Mouse (Mus musculus): ENCODE measurements around the gene Gm12695. TPM values are rescaled to one million over a fixed set of nuclear protein-coding genes. Genes with fewer than 3 reads are reported as not detected.

Gene Gm12695
- not detected in 2 replicates for polyA plus RNA-seq (2015; fragmentation: Nextera tagmentation; extraction: Ambion mirVana)

DNA sequence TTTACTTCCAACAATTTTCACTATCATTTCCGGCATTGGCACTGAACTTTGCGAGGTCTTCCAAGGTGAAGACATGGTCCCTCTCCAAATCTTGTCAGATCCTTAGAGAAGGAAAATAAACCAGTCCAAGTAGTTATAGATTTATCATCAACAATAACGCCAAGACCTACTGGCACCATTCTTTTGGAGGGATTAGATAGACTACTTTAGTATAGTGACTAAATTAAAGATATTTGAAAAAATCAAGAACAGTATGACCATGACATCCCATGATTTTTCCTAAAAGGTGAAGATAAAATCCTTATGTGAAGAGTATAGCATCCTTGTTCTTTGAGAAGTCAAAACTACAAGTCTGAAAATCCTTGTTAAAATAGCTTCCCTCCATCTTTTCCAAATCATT, at the start of gene Gm12695:
Gm12695 (minus strand) TSS at position 101 of the 400 bp plus-strand sequence.
- WGBS (ENCODE audit: insufficient replicate concordance): 74% methylated on average over 3 of the region's 3 CpGs
- Histone ChIP-seq H3K27ac (replicated peaks) (no peak within 1 kb of the TSS), H3K27me3 (no peaks in the 10 kb centered on the region), H3K9ac (no peak within 1 kb of the TSS), H3K4me2 (no peak within 1 kb of the TSS), H3K4me1 (replicated peaks) (no peaks in the 10 kb centered on the region), H3K36me3 (replicated peaks) (no peaks in the 10 kb centered on the region), H3K9me3 (replicated peaks) (no peaks in the 10 kb centered on the region), H3K4me3 (replicated peaks) (no peak within 1 kb of the TSS)
- ATAC-seq (ENCODE audit: insufficient read depth): no peak

DNA sequence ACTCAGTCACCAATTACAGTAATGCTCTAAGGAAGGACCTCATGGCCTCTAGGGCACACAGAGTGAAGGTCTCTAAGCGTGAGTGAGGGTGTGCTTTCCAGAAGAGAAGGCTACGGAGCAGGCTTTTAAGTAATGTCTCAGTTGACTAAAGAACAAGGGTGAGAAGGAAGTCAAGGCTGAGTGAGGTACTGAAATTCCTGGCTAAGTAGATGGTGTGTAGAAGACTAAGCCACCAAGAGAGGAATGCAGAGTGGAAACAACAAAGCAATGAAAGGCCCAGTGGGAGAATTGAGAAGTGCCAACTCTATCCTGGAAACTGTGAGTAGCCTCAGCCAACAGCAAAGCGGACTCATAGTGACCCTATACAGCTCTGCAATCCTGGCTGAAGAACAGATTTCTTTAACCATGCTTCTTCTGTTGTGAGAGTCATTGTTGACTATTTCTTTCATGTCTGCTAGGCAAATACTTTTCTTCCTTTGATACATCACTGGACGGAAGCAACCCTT, 40.6 kb upstream of the Gm12695 start:
- Histone ChIP-seq H3K9ac (no peak overlapping the region), H3K27me3 (no peaks in the 10 kb centered on the region), H3K9me3 (replicated peaks) (no peaks in the 10 kb centered on the region), H3K27ac (replicated peaks) (no peak overlapping the region), H3K36me3 (replicated peaks) (no peaks in the 10 kb centered on the region), H3K4me2 (no peak overlapping the region), H3K4me3 (replicated peaks) (no peak overlapping the region), H3K4me1 (replicated peaks) (no peaks in the 10 kb centered on the region)
- no peak for ATAC-seq (ENCODE audit: insufficient read depth)
- WGBS (ENCODE audit: insufficient replicate concordance): 60% methylated on average over 4 of the region's 4 CpGs

DNA sequence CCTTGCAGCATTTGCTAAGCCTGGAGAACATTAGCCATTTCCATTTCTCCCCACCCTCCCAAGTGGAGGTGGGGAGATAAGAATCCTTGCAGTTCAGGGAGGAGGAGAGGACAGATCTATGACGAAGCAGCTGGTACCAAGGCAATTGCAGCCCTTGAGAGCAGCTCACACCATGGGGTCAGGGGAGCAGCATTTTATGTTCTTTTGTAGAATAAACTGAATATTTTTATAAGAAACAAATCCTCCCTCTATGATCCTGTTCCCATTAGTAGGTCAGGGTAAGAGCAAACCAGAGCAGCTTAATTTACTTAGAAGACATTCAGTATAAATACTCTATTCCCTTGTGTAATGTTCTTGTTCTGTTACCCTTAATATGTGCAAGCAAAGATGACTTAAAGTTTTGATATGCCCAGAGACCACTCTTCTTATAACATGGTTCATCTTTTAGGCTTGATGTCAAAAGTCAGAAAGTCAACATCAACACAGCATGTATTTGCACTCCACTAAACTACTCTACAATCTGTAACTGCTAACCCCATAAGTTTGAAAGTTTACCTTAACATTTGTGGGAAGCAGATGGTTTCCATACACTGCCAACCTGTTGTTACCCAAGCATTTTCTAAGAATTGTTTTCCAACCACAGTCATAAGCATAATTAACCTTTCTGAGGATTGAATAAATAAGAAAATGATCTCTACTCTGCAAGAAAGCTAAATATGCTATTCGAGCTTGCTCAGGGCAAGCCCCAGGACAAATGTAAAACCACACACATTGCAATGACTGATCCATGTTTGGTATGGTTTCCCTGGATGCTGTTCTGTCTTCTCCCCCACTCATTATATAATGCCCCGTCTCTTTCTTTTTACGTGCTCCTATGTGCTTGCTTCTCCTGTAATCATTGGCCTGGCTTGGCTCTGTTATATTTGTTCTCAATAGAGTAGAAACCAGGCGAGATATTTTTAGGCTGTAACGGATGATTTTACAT, 22.1 kb upstream of the Gm12695 start:
- Histone ChIP-seq H3K4me1 (replicated peaks) (no peaks in the 10 kb centered on the region), H3K4me3 (replicated peaks) (no peak overlapping the region), H3K4me2 (no peak overlapping the region), H3K27me3 (no peaks in the 10 kb centered on the region), H3K36me3 (replicated peaks) (no peaks in the 10 kb centered on the region), H3K9me3 (replicated peaks) (no peaks in the 10 kb centered on the region), H3K9ac (no peak overlapping the region), H3K27ac (replicated peaks) (no peak overlapping the region)
- ATAC-seq (ENCODE audit: insufficient read depth): no peak
- WGBS (ENCODE audit: insufficient replicate concordance): 49% methylated on average over 6 of the region's 6 CpGs

DNA sequence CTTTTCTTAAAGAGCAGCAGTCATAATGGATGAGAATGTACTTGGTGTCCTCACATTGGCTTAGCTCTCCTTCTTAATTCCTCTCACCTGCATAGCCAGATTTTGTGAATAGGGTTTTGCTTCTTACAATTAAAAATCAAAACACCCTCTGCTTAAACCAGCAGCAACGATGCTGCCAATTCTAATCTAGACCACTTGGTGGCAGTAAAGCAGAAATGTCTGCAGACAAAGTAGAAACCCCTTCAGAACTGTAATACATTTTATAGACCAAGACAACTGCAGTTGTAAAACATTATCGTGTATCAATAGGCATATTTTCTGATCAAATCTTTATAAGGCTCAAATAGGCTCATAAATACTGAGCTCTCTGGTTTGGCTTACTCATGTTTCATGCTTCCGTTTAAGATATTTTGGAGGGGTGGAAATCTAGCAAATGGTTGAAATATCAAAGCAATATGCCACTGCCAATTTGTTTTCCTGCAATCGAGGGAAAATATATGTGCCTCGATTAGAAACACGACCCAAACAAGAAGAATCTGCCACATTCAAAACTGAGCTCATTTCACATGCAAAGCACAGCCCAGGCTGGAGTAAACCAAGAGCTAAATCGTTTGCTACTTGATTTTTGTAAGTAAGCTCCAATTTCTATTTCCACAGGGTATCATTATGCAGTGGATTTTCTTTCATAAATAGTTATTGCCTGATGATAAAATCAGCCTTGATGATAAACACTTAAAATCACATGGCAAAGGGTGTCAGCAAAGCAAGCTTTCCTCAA, 14.6 kb upstream of the Gm12695 start:
- no peaks in the 10 kb centered on the region for H3K9me3 ChIP-seq (replicated peaks)
- no peaks in the 10 kb centered on the region for H3K4me1 ChIP-seq (replicated peaks)
- H3K27me3 ChIP-seq: no peaks in the 10 kb centered on the region
- H3K9ac ChIP-seq: no peak overlapping the region
- no peak overlapping the region for H3K27ac ChIP-seq (replicated peaks)
- 34% methylated on average over 7 of the region's 7 CpGs for WGBS (ENCODE audit: insufficient replicate concordance)
- H3K36me3 ChIP-seq (replicated peaks): no peaks in the 10 kb centered on the region
- no peak overlapping the region for H3K4me2 ChIP-seq
- no peak for ATAC-seq (ENCODE audit: insufficient read depth)
- no peak overlapping the region for H3K4me3 ChIP-seq (replicated peaks)

DNA sequence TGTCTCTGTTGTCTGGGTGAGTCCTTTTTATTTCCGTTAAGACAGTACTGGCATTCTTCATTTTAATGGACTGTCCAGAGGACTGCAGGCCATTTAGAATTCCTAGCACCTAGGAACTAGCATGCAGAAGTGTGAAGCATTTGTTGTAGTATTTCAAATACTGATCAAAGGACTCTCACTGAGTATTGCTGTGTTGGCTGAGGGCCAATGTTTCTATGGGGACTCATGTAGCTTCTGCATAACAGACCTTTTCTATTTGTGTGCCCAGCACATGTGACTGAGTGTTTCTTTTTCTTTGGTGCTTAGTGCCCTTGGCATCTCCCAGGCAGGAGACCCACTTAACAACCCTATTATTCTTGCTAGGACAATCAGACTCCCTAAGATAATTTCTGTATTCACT, 12.6 kb upstream of the Gm12695 start:
- Histone ChIP-seq H3K27ac (replicated peaks) (no peak overlapping the region), H3K4me1 (replicated peaks) (no peaks in the 10 kb centered on the region), H3K9ac (no peak overlapping the region), H3K27me3 (no peaks in the 10 kb centered on the region), H3K36me3 (replicated peaks) (no peaks in the 10 kb centered on the region), H3K4me3 (replicated peaks) (no peak overlapping the region), H3K4me2 (no peak overlapping the region), H3K9me3 (replicated peaks) (no peaks in the 10 kb centered on the region)
- WGBS (ENCODE audit: insufficient replicate concordance): 68% methylated on average over 1 of the region's 1 CpGs
- ATAC-seq (ENCODE audit: insufficient read depth): no peak

DNA sequence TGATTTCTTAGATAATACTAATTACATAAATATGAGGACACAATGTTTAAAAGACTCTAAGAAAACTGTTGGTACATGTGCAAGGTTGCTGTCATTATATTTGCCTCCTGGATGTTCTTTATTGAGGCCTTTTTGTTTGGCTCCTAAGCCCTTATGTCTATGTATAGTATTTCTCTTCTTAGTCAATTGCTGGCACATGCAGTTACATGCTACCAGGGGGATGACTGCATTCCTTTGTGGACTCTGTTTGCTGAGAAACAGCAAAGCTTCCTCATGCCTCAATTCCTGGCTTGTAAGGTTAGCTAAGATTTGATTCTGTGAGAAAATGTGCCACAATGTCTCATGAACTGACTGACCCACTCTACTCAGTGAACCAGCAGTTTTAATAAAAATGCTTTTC, 6.3 kb upstream of the Gm12695 start:
- no peak overlapping the region for H3K27ac ChIP-seq (replicated peaks)
- no peaks in the 10 kb centered on the region for H3K9me3 ChIP-seq (replicated peaks)
- no peaks in the 10 kb centered on the region for H3K4me1 ChIP-seq (replicated peaks)
- no peaks in the 10 kb centered on the region for H3K27me3 ChIP-seq
- no peak overlapping the region for H3K4me2 ChIP-seq
- ATAC-seq (ENCODE audit: insufficient read depth): no peak
- H3K4me3 ChIP-seq (replicated peaks): no peak overlapping the region
- H3K9ac ChIP-seq: no peak overlapping the region
- no peaks in the 10 kb centered on the region for H3K36me3 ChIP-seq (replicated peaks)

DNA sequence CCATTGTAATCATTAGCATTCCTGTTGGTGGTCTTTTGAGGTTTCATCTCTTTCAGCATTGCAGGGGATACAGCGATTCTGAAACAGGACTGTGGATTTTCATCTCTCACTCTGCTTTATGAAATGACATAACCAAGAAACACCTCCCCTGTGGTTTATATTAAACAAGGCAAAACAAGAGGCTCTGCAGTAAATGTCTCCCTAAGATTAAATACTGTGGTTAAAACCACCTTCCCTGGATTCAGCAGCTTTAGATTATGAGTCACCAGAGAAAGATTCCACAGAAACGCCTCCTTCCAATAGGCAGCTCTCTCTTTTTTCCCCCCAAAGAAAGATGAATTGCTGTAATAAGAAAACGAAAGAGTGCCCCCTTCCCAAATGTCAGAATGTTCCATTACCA, 4.9 kb upstream of the Gm12695 start:
- no peak overlapping the region for H3K4me3 ChIP-seq (replicated peaks)
- H3K9me3 ChIP-seq (replicated peaks): no peaks in the 10 kb centered on the region
- H3K27me3 ChIP-seq: no peaks in the 10 kb centered on the region
- H3K4me1 ChIP-seq (replicated peaks): no peaks in the 10 kb centered on the region
- H3K36me3 ChIP-seq (replicated peaks): no peaks in the 10 kb centered on the region
- H3K4me2 ChIP-seq: no peak overlapping the region
- H3K27ac ChIP-seq (replicated peaks): no peak overlapping the region
- no peak for ATAC-seq (ENCODE audit: insufficient read depth)
- 35% methylated on average over 3 of the region's 3 CpGs for WGBS (ENCODE audit: insufficient replicate concordance)
- H3K9ac ChIP-seq: no peak overlapping the region

DNA sequence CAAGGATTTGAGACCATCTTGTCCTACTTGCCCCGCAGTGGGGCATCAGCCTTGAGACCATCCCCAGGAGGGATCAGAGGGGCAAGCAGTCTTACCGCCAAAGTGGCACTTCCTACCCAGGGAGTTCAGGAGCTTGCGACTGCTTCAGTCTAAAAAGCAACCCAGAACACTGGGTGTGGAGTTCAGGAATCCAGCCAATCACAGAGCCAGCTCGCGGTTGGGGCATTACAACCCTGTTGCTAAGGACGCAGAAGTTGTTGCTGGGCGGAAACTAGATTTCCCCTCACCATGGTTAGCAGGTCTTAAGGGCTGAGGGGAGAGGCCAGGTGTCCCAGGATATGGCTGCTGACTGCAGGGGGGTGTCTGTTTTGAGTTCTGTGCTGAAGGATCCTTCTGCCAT, 1.6 kb upstream of the Gm12695 start:
- ATAC-seq (ENCODE audit: insufficient read depth): no peak
- Histone ChIP-seq H3K27ac (replicated peaks) (no peak overlapping the region), H3K4me2 (no peak overlapping the region), H3K36me3 (replicated peaks) (no peaks in the 10 kb centered on the region), H3K27me3 (no peaks in the 10 kb centered on the region), H3K9me3 (replicated peaks) (no peaks in the 10 kb centered on the region), H3K4me1 (replicated peaks) (no peaks in the 10 kb centered on the region), H3K9ac (no peak overlapping the region), H3K4me3 (replicated peaks) (no peak overlapping the region)
- WGBS (ENCODE audit: insufficient replicate concordance): 13% methylated on average over 7 of the region's 7 CpGs

DNA sequence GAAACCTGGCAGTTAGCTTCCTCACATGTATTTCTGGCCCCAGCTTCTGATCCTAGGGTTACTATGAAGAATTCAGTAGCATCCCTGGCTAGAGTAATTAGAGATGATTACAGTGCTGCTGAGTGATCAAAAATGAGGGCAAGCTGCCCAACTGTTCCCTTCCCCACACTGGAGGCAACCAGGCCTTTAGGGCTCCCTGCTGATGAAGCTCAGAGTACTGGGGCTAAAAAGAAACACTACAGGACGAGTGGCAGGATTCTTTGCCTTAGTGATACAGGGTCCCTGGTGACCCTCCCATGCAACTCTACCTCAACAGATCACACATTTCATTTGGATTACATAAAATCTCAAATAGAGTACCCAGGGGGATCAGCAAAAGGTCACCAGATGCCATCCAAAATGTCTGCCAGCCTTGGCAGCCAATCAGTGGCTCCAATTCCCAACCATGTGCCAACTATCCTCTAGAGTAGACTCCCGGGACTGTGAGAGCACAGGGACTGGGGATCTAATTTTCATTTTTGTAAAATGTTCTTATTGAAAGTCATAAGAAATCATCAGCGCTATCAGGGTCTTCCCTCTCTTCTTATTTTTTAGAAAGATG, 11.9 kb downstream of the Gm12695 start:
- H3K27me3 ChIP-seq: no peaks in the 10 kb centered on the region
- no peak overlapping the region for H3K27ac ChIP-seq (replicated peaks)
- H3K9me3 ChIP-seq (replicated peaks): no peaks in the 10 kb centered on the region
- no peak overlapping the region for H3K9ac ChIP-seq
- H3K36me3 ChIP-seq (replicated peaks): no peaks in the 10 kb centered on the region
- ATAC-seq (ENCODE audit: insufficient read depth): no peak
- H3K4me3 ChIP-seq (replicated peaks): no peak overlapping the region
- no peaks in the 10 kb centered on the region for H3K4me1 ChIP-seq (replicated peaks)
- no peak overlapping the region for H3K4me2 ChIP-seq
- WGBS (ENCODE audit: insufficient replicate concordance): 53% methylated on average over 3 of the region's 3 CpGs

DNA sequence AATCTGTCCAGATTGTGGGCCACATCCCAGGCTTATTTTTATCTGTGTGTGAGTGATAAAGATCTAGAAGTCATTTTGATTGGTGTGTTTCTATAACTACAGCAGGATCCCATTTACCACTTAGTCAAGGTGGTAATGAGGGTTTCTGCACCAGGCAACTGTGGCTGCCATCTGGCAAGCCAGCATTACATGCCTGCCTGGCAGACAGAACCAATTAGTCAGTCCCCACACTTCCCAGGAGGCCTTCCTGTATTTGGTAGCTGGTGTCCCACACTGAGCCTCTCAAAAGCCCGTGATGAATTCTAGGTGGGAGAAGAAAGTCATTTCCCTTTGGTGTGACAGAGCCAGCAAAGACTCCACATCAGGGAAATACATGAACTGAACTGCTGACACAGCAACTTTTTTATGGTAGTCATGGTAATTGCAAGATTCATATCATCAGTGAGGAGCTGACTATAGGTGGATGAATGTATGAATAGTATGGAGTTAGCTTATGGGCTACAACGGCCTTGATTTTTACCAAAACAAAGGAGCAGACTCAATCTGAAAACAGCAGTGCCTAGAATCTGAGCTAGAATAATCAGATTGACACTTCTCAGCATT, 18.5 kb downstream of the Gm12695 start:
- ATAC-seq (ENCODE audit: insufficient read depth): no peak

DNA sequence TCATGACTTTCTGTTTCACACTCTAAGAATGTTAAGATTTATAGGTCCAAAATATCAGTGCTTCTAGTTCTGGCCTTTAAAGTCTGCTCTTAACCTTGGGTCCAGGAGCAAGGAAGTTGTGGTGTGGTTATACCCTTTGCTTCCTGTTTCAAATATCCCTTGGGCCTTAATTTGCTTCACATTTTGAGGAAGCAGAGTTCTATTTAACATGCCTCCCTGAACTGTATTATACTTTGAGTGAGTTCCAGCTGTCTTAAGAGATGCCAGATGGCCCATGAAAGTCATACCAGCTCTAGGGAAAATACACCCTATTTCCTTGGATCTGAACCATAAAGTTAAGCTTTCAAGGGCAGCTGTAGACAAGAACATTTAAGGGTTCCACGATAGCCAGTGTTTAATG, 33.0 kb downstream of the Gm12695 start:
- Histone ChIP-seq H3K4me3 (replicated peaks) (no peak overlapping the region), H3K27ac (replicated peaks) (no peak overlapping the region), H3K4me2 (no peak overlapping the region), H3K9me3 (replicated peaks) (no peaks in the 10 kb centered on the region), H3K4me1 (replicated peaks) (no peaks in the 10 kb centered on the region), H3K36me3 (replicated peaks) (no peaks in the 10 kb centered on the region), H3K27me3 (no peaks in the 10 kb centered on the region), H3K9ac (no peak overlapping the region)
- WGBS (ENCODE audit: insufficient replicate concordance): 68% methylated on average over 1 of the region's 1 CpGs
- no peak for ATAC-seq (ENCODE audit: insufficient read depth)

More for the DNA sequence above, 18.5 kb downstream of the Gm12695 start:
- Histone ChIP-seq H3K9me3 (replicated peaks) (no peaks in the 10 kb centered on the region), H3K4me1 (replicated peaks) (no peaks in the 10 kb centered on the region), H3K27me3 (no peaks in the 10 kb centered on the region), H3K4me3 (replicated peaks) (no peak overlapping the region), H3K36me3 (replicated peaks) (no peaks in the 10 kb centered on the region), H3K9ac (no peak overlapping the region), H3K4me2 (no peak overlapping the region), H3K27ac (replicated peaks) (no peak overlapping the region)
- WGBS (ENCODE audit: insufficient replicate concordance): 37% methylated on average over 2 of the region's 2 CpGs

Measured in liver, embryonic 15.5 days (tissue).